Mouse (Mus musculus) hindbrain, embryonic 16.5 days (tissue): Measurements from ENCODE around the gene Zfp536. TPM values are rescaled to one million over a fixed set of nuclear protein-coding genes. Genes with fewer than 3 reads are reported as not detected.
A peak's percentile ranks its signal among the peaks of the same experiment; 100 is the strongest.

Experiments
- ATAC-seq: fragments of 200-750 bp; cut with Nextera tagmentation; 2 replicates; pipeline ENCODE4 v1.8.0; 2017; ENCODE audit warnings: moderate TSS enrichment, moderate library complexity
- H3K27ac ChIP-seq: fragments of 300-500 bp; sonication (generic); 2 replicates; pipeline ENCODE4 v1.5.1; 2014; ENCODE audit warnings: low read depth, mild to moderate bottlenecking, control low read depth, low read length, moderate library complexity
- H3K27me3 ChIP-seq: fragments of 300-500 bp; sonication (generic); replicated peaks from 2 replicates; pipeline ENCODE4 v1.6.1; 2014; ENCODE audit warnings: low read length; ENCODE audit not compliant: control insufficient read depth, insufficient read depth
- H3K36me3 ChIP-seq: fragments of 300-500 bp; sonication (generic); 2 replicates; pipeline ENCODE4 v1.6.1; 2014; ENCODE audit warnings: mild to moderate bottlenecking, low read length, moderate library complexity, mixed read lengths; ENCODE audit not compliant: control insufficient read depth, insufficient read depth
- H3K4me1 ChIP-seq: fragments of 300-500 bp; sonication (generic); 2 replicates; pipeline ENCODE4 v1.6.1; 2014; ENCODE audit warnings: low read depth, low read length; ENCODE audit not compliant: control insufficient read depth, insufficient read depth
- H3K4me2 ChIP-seq: fragments of 300-500 bp; sonication (generic); 2 replicates; pipeline ENCODE4 v1.6.1; 2014; ENCODE audit warnings: mild to moderate bottlenecking, low read length, control low read depth, moderate library complexity
- H3K4me3 ChIP-seq: fragments of 300-500 bp; sonication (generic); 2 replicates; pipeline ENCODE4 v1.5.1; 2014; ENCODE audit warnings: mild to moderate bottlenecking, low read length, control low read depth, moderate library complexity
- H3K9ac ChIP-seq: fragments of 300-500 bp; sonication (generic); 2 replicates; pipeline ENCODE4 v1.6.1; 2014; ENCODE audit warnings: low read depth, mild to moderate bottlenecking, control low read depth, low read length, moderate library complexity
- H3K9me3 ChIP-seq: fragments of 300-500 bp; sonication (generic); 2 replicates; pipeline ENCODE4 v1.6.1; 2014; ENCODE audit warnings: mild to moderate bottlenecking, low read length, moderate library complexity; ENCODE audit not compliant: control insufficient read depth
- WGBS: fragments of 180-500 bp; shearing (Covaris S2); extraction: QIAGEN DNeasy Blood & Tissue Kit; methylation state at CpG from one replicate; pipeline ENCODE4 v1.1.7; 2014; 5-methylcytosine and 5-hydroxymethylcytosine counted together
- polyA plus RNA-seq: library from polyadenylated mRNA; unstranded; fragments of >200 nt; fragmentation: Nextera tagmentation; extraction: Ambion mirVana; gene quantifications from 2 replicates; pipeline ENCODE4 v1.2.1, GENCODE M21; 2015

Zfp536 gene
- polyA plus RNA-seq: 28.5 and 31.0 TPM in 2 replicates

DNA sequence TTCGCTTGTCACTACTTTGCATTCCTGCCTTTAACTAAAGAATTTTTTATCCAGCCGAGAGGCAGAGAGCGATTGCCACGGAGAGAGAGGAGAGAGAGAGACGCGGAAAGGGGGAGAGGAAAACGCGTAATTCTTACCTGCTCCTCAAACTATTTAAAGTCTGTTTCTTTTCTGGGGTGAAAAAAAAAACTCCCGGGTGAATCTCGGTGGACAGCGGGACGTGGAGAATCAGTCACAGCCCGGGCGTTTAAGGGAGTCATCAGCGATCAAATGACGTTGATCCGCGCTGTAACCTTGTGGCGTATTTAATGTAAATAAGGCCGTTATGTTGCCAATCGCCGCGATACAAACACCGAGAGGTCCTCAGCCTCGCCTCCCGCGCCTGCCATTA, at the start of gene Zfp536:
Gene Zfp536 (minus strand): TSS at position 330 of the 391 bp plus-strand sequence.
- Histone ChIP-seq H3K4me3 (peak within 1 kb of the TSS; percentile 64), H3K4me2 (peak within 1 kb of the TSS; percentile 94), H3K36me3 (no peaks in the 10 kb centered on the region), H3K27ac (peak within 1 kb of the TSS; percentile 85), H3K27me3 (no peaks in the 10 kb centered on the region; the same call in 1 of the 2 replicates), H3K4me1 (peaks cover 11% of the 10 kb centered on the region), H3K9ac (peak within 1 kb of the TSS; percentile 78), H3K9me3 (no peaks in the 10 kb centered on the region)
- ATAC-seq: no peak
- WGBS: under 1% methylated on average over 27 of the region's 27 CpGs

DNA sequence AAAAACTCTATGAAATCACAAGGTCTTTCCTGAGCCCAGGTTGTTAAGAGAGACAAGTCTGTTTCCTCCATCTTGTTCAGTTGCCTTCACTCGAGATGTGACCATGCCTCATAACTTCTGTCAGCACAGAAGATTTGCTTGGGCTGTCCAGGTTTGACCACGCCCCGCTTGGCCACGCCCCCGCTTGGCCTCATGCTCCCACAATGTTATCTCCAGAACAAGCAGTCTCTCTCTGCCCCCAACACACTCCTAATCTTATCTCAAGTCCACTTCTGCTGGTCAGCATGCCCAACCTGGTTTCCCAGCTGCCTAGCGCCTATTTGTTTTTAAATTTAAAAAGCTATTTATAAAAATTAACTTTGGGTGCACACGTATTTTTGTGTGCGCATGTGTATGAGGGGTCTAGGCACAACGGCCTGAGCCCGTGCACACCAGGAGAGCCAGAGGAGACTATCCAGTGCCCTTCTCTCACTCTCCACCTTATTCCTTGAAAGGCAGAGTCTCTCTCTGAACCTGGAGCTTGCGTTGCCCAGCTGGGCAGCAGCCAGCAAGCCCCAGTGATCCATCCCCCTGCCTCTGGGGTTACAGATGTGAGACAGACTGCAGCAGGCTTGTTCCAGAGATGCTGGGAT, 47.3 kb upstream of the Zfp536 start:
- no peaks in the 10 kb centered on the region for H3K36me3 ChIP-seq
- no peak overlapping the region for H3K4me2 ChIP-seq
- H3K27me3 ChIP-seq: no peaks in the 10 kb centered on the region
- no peak for ATAC-seq
- no peaks in the 10 kb centered on the region for H3K9me3 ChIP-seq
- H3K4me3 ChIP-seq: no peak overlapping the region
- no peaks in the 10 kb centered on the region for H3K4me1 ChIP-seq
- 86% methylated on average over 11 of the region's 11 CpGs for WGBS
- no peak overlapping the region for H3K27ac ChIP-seq
- no peak overlapping the region for H3K9ac ChIP-seq

DNA sequence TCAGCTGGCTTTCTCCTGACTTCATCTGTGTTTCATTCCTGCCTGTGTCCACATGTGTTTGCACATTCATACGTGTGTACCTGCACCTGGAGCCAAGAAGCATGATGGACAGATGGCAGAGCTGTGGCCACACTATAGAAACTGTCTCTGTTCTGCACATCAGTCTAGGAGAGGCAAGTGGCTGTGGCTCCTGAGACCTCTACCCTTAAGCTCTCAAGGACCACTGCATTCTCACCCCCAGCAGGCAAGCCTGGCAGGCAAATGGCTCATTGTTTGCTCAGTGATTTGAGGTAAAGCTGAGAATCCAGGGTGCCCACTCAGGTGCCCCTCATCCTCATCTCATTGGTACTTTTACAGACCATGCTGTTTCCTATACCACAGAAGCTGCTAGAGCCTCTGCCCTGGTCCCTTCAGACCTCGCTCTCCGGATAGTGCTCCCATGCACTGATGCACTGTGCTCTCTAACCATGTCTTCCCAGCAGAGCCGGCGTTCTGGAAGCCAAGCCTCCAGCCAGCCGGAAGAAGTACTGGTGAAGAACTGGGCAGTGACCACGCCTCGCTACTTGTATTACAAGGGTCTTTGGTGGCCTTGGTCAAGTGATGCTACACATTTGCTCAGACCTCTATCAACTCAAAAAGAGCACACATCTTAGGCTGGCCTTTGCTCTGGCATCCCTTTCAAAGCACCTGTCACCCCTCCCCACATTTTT, 45.3 kb upstream of the Zfp536 start:
- no peaks in the 10 kb centered on the region for H3K27me3 ChIP-seq

DNA sequence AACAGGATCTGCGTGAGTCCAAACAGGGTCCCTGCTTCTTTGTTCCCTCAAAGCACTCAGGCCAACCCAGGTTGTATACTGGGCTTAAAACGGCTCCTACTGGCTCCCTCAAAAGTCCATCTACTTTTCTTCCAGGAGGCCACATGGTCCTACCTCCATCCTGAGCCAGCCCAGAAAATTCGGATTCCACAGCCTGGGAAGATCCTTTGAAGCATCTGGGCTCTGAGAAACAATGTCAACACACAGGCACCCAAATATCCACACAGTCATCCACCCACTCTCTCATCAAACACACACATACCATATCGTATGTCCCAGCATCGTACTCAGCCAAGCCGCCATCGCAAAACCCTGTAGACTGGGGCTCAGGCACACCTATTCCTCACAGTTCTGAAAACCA, 43.5 kb upstream of the Zfp536 start:
- no peak overlapping the region for H3K4me2 ChIP-seq
- no peak overlapping the region for H3K4me3 ChIP-seq
- WGBS: 96% methylated on average over 7 of the region's 7 CpGs
- no peak overlapping the region for H3K27ac ChIP-seq
- no peaks in the 10 kb centered on the region for H3K36me3 ChIP-seq
- ATAC-seq: no peak
- H3K4me1 ChIP-seq: no peaks in the 10 kb centered on the region
- H3K27me3 ChIP-seq: no peaks in the 10 kb centered on the region
- H3K9ac ChIP-seq: no peak overlapping the region
- H3K9me3 ChIP-seq: no peaks in the 10 kb centered on the region

More for the DNA sequence above, 45.3 kb upstream of the Zfp536 start:
- 86% methylated on average over 8 of the region's 8 CpGs for WGBS
- H3K36me3 ChIP-seq: no peaks in the 10 kb centered on the region
- H3K27ac ChIP-seq: no peak overlapping the region
- H3K4me3 ChIP-seq: no peak overlapping the region
- no peaks in the 10 kb centered on the region for H3K4me1 ChIP-seq
- no peak for ATAC-seq
- H3K9me3 ChIP-seq: no peaks in the 10 kb centered on the region
- no peak overlapping the region for H3K4me2 ChIP-seq
- no peak overlapping the region for H3K9ac ChIP-seq

DNA sequence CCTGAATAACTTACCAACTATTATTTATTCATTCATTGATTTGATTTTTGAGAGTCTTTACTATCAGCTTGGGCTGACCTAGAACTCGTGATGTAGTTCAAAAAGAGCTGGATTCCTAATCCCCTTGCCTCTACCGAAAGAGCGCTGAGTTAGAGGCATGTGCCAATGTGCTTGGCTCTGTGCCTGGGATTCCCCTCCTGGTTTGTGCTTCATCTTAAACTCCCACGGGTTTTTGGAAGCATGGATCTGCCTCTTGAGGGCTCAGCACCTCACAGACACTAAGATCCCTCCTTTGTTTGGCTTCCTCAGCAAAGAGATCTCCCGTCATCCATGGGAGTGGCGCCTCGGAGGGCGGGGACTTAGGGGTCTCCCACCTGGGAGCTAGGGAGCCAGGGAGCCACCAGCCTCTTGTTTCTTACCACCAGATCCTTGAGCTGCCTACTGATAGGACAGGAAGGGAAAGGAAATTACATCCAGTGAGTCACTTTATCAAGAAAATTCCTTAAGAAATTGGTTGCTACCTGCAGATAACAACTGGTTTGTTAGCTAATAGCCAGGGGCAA, 41.5 kb upstream of the Zfp536 start:
- WGBS: 56% methylated on average over 8 of the region's 8 CpGs
- no peak overlapping the region for H3K9ac ChIP-seq
- H3K36me3 ChIP-seq: no peaks in the 10 kb centered on the region
- ATAC-seq: no peak
- H3K27me3 ChIP-seq: no peaks in the 10 kb centered on the region
- H3K9me3 ChIP-seq: no peaks in the 10 kb centered on the region
- no peak overlapping the region for H3K4me3 ChIP-seq
- no peaks in the 10 kb centered on the region for H3K4me1 ChIP-seq
- H3K27ac ChIP-seq: no peak overlapping the region
- H3K4me2 ChIP-seq: no peak overlapping the region

DNA sequence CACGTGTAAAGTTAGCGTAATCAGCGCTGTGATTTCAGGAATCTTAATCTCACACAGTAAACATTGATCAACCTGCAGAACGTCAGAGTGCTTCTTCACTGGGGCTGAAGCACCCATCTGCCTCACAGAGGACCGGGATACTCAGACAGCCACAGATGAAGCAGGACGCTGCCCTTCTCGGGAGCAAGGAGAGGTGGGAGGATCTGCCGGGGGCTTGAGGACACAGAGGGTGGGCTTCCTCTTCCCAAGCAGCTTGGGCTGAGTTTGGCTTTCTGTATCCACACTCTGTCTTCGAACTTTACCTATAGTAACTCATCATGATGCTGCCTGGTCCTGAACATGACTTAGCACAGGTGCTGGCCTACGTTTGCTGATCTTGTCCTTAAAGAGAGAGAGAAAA, 40.2 kb upstream of the Zfp536 start:
- ATAC-seq: no peak
- no peaks in the 10 kb centered on the region for H3K9me3 ChIP-seq
- H3K27me3 ChIP-seq: no peaks in the 10 kb centered on the region
- no peak overlapping the region for H3K4me2 ChIP-seq
- 82% methylated on average over 10 of the region's 10 CpGs for WGBS
- no peak overlapping the region for H3K4me3 ChIP-seq
- no peak overlapping the region for H3K27ac ChIP-seq
- no peaks in the 10 kb centered on the region for H3K36me3 ChIP-seq
- no peak overlapping the region for H3K9ac ChIP-seq
- H3K4me1 ChIP-seq: no peaks in the 10 kb centered on the region

DNA sequence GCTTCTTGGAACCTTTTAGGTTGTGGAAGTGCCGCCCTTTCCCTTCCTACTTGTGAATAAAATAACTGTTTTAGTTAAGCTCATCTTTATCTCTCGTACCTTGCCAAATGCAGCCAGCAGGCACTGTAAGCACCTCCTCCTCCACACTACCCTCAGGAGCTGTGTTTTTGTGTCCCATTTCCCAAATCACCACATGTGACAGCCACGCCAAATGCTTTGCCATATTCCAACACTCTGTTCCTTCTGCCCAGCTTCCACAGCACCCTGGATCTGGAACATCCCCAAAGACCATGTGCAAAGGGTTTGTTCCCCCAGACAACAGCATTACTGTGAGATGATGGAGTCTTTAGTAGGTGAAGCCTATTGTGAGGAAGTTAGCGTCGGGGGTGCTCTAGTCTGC, 36.5 kb upstream of the Zfp536 start:
- 91% methylated on average over 5 of the region's 5 CpGs for WGBS
- Histone ChIP-seq H3K4me3 (no peak overlapping the region), H3K4me1 (no peaks in the 10 kb centered on the region), H3K4me2 (no peak overlapping the region), H3K9me3 (no peaks in the 10 kb centered on the region), H3K27ac (no peak overlapping the region), H3K27me3 (no peaks in the 10 kb centered on the region), H3K36me3 (no peaks in the 10 kb centered on the region), H3K9ac (no peak overlapping the region)
- no peak for ATAC-seq

DNA sequence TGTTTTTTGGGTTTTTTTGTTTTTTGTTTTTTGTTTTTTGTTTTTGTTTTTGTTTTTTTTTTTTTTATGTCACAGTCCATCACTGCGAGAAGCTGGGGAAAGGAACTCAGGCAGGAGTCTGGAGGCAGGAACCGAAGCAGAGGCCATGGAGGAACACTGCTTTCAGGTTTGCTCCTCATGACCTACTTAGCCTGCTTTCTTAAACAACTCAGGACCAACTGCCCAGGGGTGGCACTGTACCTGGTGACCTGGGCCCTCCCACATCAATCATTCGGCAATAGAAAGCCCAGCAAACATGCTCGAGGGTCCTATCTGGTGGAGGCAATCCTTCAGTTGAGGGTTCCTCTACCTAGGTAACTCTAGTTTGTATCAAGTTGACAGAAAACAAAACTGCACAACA, 35.6 kb upstream of the Zfp536 start:
- H3K4me3 ChIP-seq: no peak overlapping the region
- no peak overlapping the region for H3K9ac ChIP-seq
- H3K4me2 ChIP-seq: no peak overlapping the region
- no peaks in the 10 kb centered on the region for H3K36me3 ChIP-seq
- no peak for ATAC-seq
- no peaks in the 10 kb centered on the region for H3K27me3 ChIP-seq
- 90% methylated on average over 4 of the region's 4 CpGs for WGBS
- H3K4me1 ChIP-seq: no peaks in the 10 kb centered on the region
- no peak overlapping the region for H3K27ac ChIP-seq
- no peaks in the 10 kb centered on the region for H3K9me3 ChIP-seq

DNA sequence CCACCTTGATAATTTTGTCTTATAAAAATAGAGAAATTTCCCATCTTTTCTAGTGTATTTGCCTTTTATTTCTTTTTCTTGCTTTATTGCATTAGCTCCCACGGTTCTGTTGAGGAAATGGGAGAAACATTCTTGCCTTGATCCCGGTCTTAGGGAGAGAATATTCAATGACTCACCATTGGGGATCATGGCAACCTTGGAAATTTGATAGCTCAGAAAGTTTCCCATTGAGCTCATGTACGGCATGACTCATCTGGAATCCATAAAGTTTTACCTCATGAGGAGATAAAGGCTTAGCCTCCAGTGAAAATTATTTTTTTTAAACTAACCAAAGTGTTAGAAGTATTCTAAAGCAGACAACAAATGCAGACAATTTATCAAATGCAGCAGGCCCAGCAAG, 27.7 kb upstream of the Zfp536 start:
- no peak for ATAC-seq
- H3K4me1 ChIP-seq: no peaks in the 10 kb centered on the region
- no peak overlapping the region for H3K9ac ChIP-seq
- WGBS: 72% methylated on average over 3 of the region's 3 CpGs
- H3K36me3 ChIP-seq: no peaks in the 10 kb centered on the region
- no peak overlapping the region for H3K4me3 ChIP-seq
- H3K9me3 ChIP-seq: no peaks in the 10 kb centered on the region
- no peak overlapping the region for H3K4me2 ChIP-seq
- no peak overlapping the region for H3K27ac ChIP-seq
- H3K27me3 ChIP-seq: no peaks in the 10 kb centered on the region
